Mouse (Mus musculus) liver, embryonic 14.5 days (tissue): ENCODE results near the gene Phlpp2.

ENCODE experiments used
- CTCF ChIP-seq: IDR thresholded peaks from 2 replicates; pipeline ENCODE4 v1.5.1; 2016; ENCODE audit warnings: antibody characterized with exemption, low read depth, control low read depth
- EP300 ChIP-seq: IDR thresholded peaks from 2 replicates; pipeline ENCODE4 v1.6.1; 2016; ENCODE audit warnings: antibody characterized with exemption, low read depth

DNA sequence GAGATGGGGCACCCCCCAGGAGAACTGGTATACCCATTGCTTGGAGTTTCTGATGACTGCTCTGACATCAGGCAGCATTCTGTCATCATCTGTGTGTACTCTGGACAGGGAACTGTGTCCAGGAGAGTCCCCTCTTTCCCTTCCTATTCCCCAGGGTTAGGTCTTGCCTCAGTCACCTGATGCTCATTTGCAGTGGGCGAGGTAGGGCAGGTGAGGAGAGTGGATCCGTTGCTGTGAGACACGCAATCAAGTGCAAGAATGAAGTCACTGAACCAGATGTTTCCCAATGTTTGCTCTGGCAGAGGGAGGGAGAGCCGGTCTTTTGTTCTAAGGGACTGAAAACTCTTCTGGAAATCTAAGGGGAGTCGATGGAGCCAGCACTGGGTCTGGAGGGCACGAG lies 111.0 kb downstream of the Phlpp2 start:
- TF ChIP-seq CTCF (no peak), EP300 (no peak)
